Mouse (Mus musculus) thymus, adult 2 months (tissue): ENCODE measurements around the gene Fli1.

ENCODE experiments used
- CTCF ChIP-seq: fragments of 200-500 bp; IDR thresholded peaks from 2 replicates; pipeline ENCODE4 v1.5.1; 2012; ENCODE audit warnings: mild to moderate bottlenecking, control low read depth, low read length, moderate library complexity, borderline replicate concordance; ENCODE audit not compliant: control insufficient read depth, poor library complexity, insufficient read depth; ENCODE audit errors: extremely low read depth
- POLR2A ChIP-seq: fragments of 200-500 bp; IDR thresholded peaks from 2 replicates; pipeline ENCODE4 v1.6.1; 2012; ENCODE audit warnings: mild to moderate bottlenecking, low read length, control low read depth, moderate library complexity; ENCODE audit not compliant: control insufficient read depth, poor library complexity, insufficient read depth; ENCODE audit errors: extremely low read depth

- TF ChIP-seq CTCF = no peak
- TF ChIP-seq POLR2A = no peak
These were observed 92.5 kb downstream of the Fli1 start for GRCm38 (mm10) chr9:32450161-32450560.
